Mouse (Mus musculus) heart, embryonic 16.5 days (tissue): ENCODE results near the gene Nfil3. TPM values are rescaled to one million over a fixed set of nuclear protein-coding genes. Genes with fewer than 3 reads are reported as not detected.
A peak's percentile ranks its signal among the peaks of the same experiment; 100 is the strongest.

Source experiments
- ATAC-seq: fragments of 200-750 bp; cut with Nextera tagmentation; replicated peaks from 2 replicates; pipeline ENCODE4 v1.8.0; 2017; ENCODE audit warnings: moderate number of reproducible peaks; ENCODE audit not compliant: insufficient read depth, low FRiP score; ENCODE audit errors: extremely low read depth
- H3K27ac ChIP-seq: fragments of 300-500 bp; sonication (generic); 2 replicates; pipeline ENCODE4 v1.5.1; 2014; ENCODE audit warnings: mild to moderate bottlenecking, low read length, control low read depth, moderate library complexity
- H3K27me3 ChIP-seq: fragments of 300-500 bp; sonication (generic); 2 replicates; pipeline ENCODE4 v1.6.1; 2014; ENCODE audit warnings: low read length, mixed read lengths; ENCODE audit not compliant: control insufficient read depth, insufficient read depth
- H3K36me3 ChIP-seq: fragments of 300-500 bp; sonication (generic); 2 replicates; pipeline ENCODE4 v1.6.1; 2014; ENCODE audit not compliant: control insufficient read depth, insufficient read depth
- H3K4me1 ChIP-seq: fragments of 300-500 bp; sonication (generic); 2 replicates; pipeline ENCODE4 v1.6.1; 2014; ENCODE audit warnings: low read length, mixed read lengths; ENCODE audit not compliant: control insufficient read depth, insufficient read depth
- H3K4me2 ChIP-seq: fragments of 300-500 bp; sonication (generic); 2 replicates; pipeline ENCODE4 v1.6.1; 2014; ENCODE audit warnings: low read depth, mild to moderate bottlenecking, control low read depth, low read length
- H3K4me3 ChIP-seq: fragments of 300-500 bp; sonication (generic); 2 replicates; pipeline ENCODE4 v1.5.1; 2014; ENCODE audit warnings: mild to moderate bottlenecking, control low read depth, low read length
- H3K9ac ChIP-seq: fragments of 300-500 bp; sonication (generic); 2 replicates; pipeline ENCODE4 v1.6.1; 2014; ENCODE audit warnings: low read length, control low read depth
- H3K9me3 ChIP-seq: fragments of 300-500 bp; sonication (generic); replicated peaks from 2 replicates; pipeline ENCODE4 v1.6.1; 2016; ENCODE audit warnings: low read length; ENCODE audit not compliant: control insufficient read depth
- WGBS: fragments of 180-500 bp; shearing (Covaris S2); extraction: QIAGEN DNeasy Blood & Tissue Kit; methylation state at CpG from one replicate; pipeline ENCODE4 v1.1.7; 2014; 5-methylcytosine and 5-hydroxymethylcytosine counted together
- polyA plus RNA-seq: library from polyadenylated mRNA; unstranded; fragments of >200 nt; fragmentation: Nextera tagmentation; extraction: Ambion mirVana; gene quantifications from 2 replicates; pipeline ENCODE4 v1.2.1, GENCODE M21; 2015

Gene Nfil3
- polyA plus RNA-seq, 1 experiment from 2014 or later = 39.7 TPM

GRCm38 (mm10) chr13:52930582-52930981 lies 50.3 kb downstream of the Nfil3 start:
- H3K27ac ChIP-seq = no peak overlapping the region
- no peak for ATAC-seq
- no peak overlapping the region for H3K9ac ChIP-seq
- peaks cover 15% of the 10 kb centered on the region for H3K4me1 ChIP-seq
- H3K4me3 ChIP-seq = no peak overlapping the region
- H3K4me2 ChIP-seq = no peak overlapping the region
- H3K36me3 ChIP-seq = no peaks in the 10 kb centered on the region
- 49% methylated on average over 10 of the region's 10 CpGs for WGBS
- no peaks in the 10 kb centered on the region for H3K27me3 ChIP-seq
- H3K9me3 ChIP-seq = no peaks in the 10 kb centered on the region

- Histone ChIP-seq H3K4me2 (peak within 1 kb of the TSS; percentile 84), H3K36me3 (no peaks in the 10 kb centered on the region), H3K4me3 (peak within 1 kb of the TSS; percentile 92), H3K27me3 (no peaks in the 10 kb centered on the region), H3K9ac (peak within 1 kb of the TSS; percentile 94), H3K9me3 (no peaks in the 10 kb centered on the region), H3K27ac (peak within 1 kb of the TSS; percentile 79), H3K4me1 (peaks cover 15% of the 10 kb centered on the region)
- ATAC-seq = peak; percentile 97
- under 1% methylated on average over 63 of the region's 63 CpGs for WGBS
These were observed 51.4 kb downstream of the Nfil3 start, which contains the start of gene Auh for GRCm38 (mm10) chr13:52929209-52930171. Auh (minus strand) TSS chr13:52929681.

DNA sequence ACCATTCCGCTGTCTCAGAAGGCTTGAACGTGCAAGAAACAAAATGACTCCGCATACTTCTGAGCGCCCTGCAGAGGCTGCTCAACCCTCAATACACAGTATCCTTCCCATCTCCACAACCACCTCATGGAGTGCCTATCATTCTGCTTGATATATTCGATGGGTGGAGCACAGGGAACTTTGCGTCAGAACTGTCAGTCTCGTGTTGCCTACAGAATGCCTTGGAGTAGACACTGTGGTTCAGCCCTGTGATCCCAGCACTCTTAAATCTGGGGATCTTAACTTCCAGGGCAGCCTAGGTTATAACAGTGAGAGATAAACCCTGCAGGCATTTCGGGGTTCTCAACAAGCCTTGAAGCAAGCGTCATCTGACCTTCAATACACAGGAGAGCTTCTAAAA lies 52.5 kb downstream of the Nfil3 start:
- no peaks in the 10 kb centered on the region for H3K36me3 ChIP-seq
- H3K4me2 ChIP-seq = peak overlapping the region; percentile 84
- H3K4me3 ChIP-seq = peak overlapping the region; percentile 92
- no peak overlapping the region for H3K27ac ChIP-seq
- no peak for ATAC-seq
- WGBS = 54% methylated on average over 9 of the region's 9 CpGs
- peak overlapping the region; percentile 94 for H3K9ac ChIP-seq
- peaks cover 15% of the 10 kb centered on the region for H3K4me1 ChIP-seq
- no peaks in the 10 kb centered on the region for H3K9me3 ChIP-seq
- no peaks in the 10 kb centered on the region for H3K27me3 ChIP-seq

GRCm38 (mm10) chr13:52924457-52924856 lies 56.4 kb downstream of the Nfil3 start:
- no peak for ATAC-seq
- Histone ChIP-seq H3K27ac (no peak overlapping the region), H3K4me1 (peaks cover 18% of the 10 kb centered on the region), H3K36me3 (no peaks in the 10 kb centered on the region), H3K4me3 (no peak overlapping the region), H3K27me3 (no peaks in the 10 kb centered on the region), H3K4me2 (no peak overlapping the region), H3K9me3 (no peaks in the 10 kb centered on the region), H3K9ac (no peak overlapping the region)
- WGBS = 63% methylated on average over 5 of the region's 5 CpGs

DNA sequence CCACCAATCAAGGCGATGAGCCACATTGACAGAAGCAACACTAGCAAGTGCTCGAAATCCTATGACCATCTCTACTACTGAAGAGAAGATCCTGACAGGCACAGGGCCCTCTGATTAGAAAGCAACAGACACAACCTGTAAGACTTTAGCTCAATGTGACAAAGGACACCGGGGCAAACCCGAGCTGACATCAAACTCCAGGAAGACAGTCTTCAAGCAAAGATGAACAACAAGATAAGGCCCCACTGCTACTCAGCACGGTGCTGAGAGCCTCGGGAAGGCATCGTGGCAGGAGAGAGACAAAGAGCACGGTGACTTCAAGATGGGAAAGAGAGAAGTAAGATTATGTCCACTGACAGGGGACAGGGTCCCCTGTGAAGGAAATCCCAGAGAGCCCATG lies 58.9 kb downstream of the Nfil3 start:
- H3K27me3 ChIP-seq = no peaks in the 10 kb centered on the region
- H3K4me1 ChIP-seq = peaks cover 3% of the 10 kb centered on the region
- H3K4me2 ChIP-seq = no peak overlapping the region
- peak; percentile 41; the same call in 1 of the 2 replicates for ATAC-seq
- H3K9ac ChIP-seq = no peak overlapping the region
- no peak overlapping the region for H3K4me3 ChIP-seq
- no peaks in the 10 kb centered on the region for H3K9me3 ChIP-seq
- WGBS = 58% methylated on average over 8 of the region's 8 CpGs
- peaks cover 6% of the 10 kb centered on the region; the same call in 1 of the 2 replicates for H3K36me3 ChIP-seq
- no peak overlapping the region for H3K27ac ChIP-seq

DNA sequence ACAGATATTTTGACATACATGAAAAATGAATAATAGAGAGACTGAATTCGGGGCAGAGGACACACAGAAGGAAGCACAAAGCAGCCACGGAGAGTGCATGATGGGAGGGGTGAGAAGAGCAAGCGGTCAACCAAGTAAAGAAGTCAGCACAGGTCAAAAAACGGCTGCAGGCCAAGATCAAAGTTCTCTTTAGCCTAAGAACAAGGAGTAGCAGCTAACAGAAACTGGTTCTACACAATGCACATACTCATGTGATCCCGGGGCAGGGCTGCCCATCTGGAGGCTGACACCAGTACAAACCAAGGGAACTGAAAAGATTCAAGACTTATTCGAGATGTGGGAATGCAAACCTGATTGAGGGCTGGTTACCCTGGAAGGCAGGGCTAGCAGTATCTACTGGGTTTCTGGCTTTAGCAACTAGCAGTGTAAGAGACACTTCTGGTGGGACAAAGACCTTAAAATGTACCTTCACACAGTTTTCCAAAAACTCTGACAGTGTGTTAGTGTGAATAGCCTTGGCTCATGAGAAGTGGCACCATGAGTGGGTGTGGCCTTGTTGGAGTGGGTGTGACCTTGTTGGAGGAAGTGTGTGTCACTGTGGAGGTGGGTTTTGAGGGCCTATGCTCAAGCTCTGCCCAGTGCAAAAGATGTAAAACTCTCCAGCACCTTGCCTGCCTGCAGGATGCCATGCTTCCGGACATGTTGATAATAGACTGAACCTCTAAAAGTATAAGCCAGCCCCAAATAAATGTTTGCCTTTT lies 59.6 kb downstream of the Nfil3 start:
- Histone ChIP-seq H3K27me3 (no peaks in the 10 kb centered on the region), H3K9ac (no peak overlapping the region), H3K4me1 (peaks cover 3% of the 10 kb centered on the region), H3K36me3 (peaks cover 6% of the 10 kb centered on the region; the same call in 1 of the 2 replicates), H3K4me3 (no peak overlapping the region), H3K27ac (no peak overlapping the region), H3K4me2 (no peak overlapping the region), H3K9me3 (no peaks in the 10 kb centered on the region)
- 87% methylated on average over 7 of the region's 7 CpGs for WGBS
- no peak for ATAC-seq

- WGBS = 61% methylated on average over 10 of the region's 10 CpGs
These were observed 61.0 kb downstream of the Nfil3 start for GRCm38 (mm10) chr13:52919790-52920352.

GRCm38 (mm10) chr13:52918333-52918732 lies 62.5 kb downstream of the Nfil3 start:
- Histone ChIP-seq H3K9ac (no peak overlapping the region), H3K4me1 (peaks cover 11% of the 10 kb centered on the region), H3K4me2 (no peak overlapping the region), H3K9me3 (no peaks in the 10 kb centered on the region), H3K27ac (no peak overlapping the region), H3K4me3 (no peak overlapping the region), H3K36me3 (peaks cover 6% of the 10 kb centered on the region; the same call in 1 of the 2 replicates), H3K27me3 (no peaks in the 10 kb centered on the region)
- WGBS = 90% methylated on average over 5 of the region's 5 CpGs
- no peak for ATAC-seq

More at GRCm38 (mm10) chr13:52919790-52920352, 61.0 kb downstream of the Nfil3 start:
- Histone ChIP-seq H3K27ac (no peak overlapping the region), H3K4me3 (no peak overlapping the region), H3K4me1 (peaks cover 11% of the 10 kb centered on the region), H3K27me3 (no peaks in the 10 kb centered on the region), H3K4me2 (no peak overlapping the region), H3K9ac (peak overlapping the region; percentile 26; the same call in 1 of the 2 replicates), H3K36me3 (peaks cover 6% of the 10 kb centered on the region; the same call in 1 of the 2 replicates), H3K9me3 (no peaks in the 10 kb centered on the region)
- no peak for ATAC-seq
